Mouse (Mus musculus) G1E (cell line): Measurements from ENCODE around the gene D6Ertd527e.

Experiments
- CTCF ChIP-seq: IDR thresholded peaks from 2 replicates; pipeline ENCODE4 v1.5.1; 2012; ENCODE audit warnings: low read depth, low read length, inconsistent platforms, mixed read lengths
- GATA1 ChIP-seq: IDR thresholded peaks from 2 replicates; pipeline ENCODE4 v1.6.1; 2012; ENCODE audit warnings: borderline replicate concordance, low read length, inconsistent platforms, mixed read lengths
- GATA2 ChIP-seq: IDR thresholded peaks from 2 replicates; pipeline ENCODE4 v1.6.1; 2012; ENCODE audit warnings: low read depth, low read length, inconsistent platforms, borderline replicate concordance
- TAL1 ChIP-seq: conservative IDR thresholded peaks from 2 replicates; pipeline ENCODE4 v1.6.1; 2012; ENCODE audit warnings: low read depth, low read length, inconsistent platforms, mixed read lengths

DNA sequence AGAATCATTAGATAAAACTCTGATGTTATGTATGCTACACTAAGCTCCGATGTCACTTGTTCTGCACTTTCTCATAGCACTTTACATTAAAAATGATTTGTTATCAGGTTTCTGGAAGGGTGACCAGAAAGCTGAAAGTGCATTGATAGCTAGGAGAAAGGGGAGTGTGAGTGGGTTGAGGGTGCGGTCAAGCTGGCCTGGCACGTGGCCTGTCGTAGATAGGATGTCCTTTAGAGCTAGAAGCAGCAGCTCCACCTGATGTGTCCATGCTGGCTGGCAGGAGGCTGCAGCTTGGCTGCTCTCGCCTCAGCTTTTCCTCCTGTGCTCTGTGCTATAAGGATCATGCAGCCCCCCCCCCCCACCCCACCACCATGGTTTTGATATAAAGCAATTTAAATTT lies 12.1 kb upstream of the D6Ertd527e start:
- TF ChIP-seq CTCF, result no peak
- no peak for TF ChIP-seq GATA1
- no peak for TF ChIP-seq TAL1
- no peak for TF ChIP-seq GATA2
